Mouse (Mus musculus): Measurements from ENCODE around the gene Cradd.

Gene Cradd

GRCm38 (mm10) chr10:95278085-95278484 is 45.8 kb downstream of the Cradd start:
- DNase-seq (ENCODE audit: low read depth, low spot score): no peak

- no peak for DNase-seq (ENCODE audit: low read depth, low spot score)
Observed at GRCm38 (mm10) chr10:95275488-95275887, 48.4 kb downstream of the Cradd start.

GRCm38 (mm10) chr10:95273226-95273625 is 50.7 kb downstream of the Cradd start:
- DNase-seq (ENCODE audit: low read depth, low spot score): no peak

- no peak for DNase-seq (ENCODE audit: low read depth, low spot score)
Observed at GRCm38 (mm10) chr10:95269151-95269550, 54.8 kb downstream of the Cradd start.

GRCm38 (mm10) chr10:95268366-95268765 is 55.6 kb downstream of the Cradd start:
- no peak for DNase-seq (ENCODE audit: low read depth, low spot score)

GRCm38 (mm10) chr10:95266983-95267382 is 57.0 kb downstream of the Cradd start:
- DNase-seq (ENCODE audit: low read depth, low spot score): no peak

GRCm38 (mm10) chr10:95266041-95266762 is 57.7 kb downstream of the Cradd start:
- DNase-seq (ENCODE audit: low read depth, low spot score): no peak

GRCm38 (mm10) chr10:95265576-95265975 is 58.4 kb downstream of the Cradd start:
- no peak for DNase-seq (ENCODE audit: low read depth, low spot score)

- peak; percentile 54 for DNase-seq (ENCODE audit: low read depth, low spot score)
Observed at GRCm38 (mm10) chr10:95264485-95265321, 59.2 kb downstream of the Cradd start.

- no peak for DNase-seq (ENCODE audit: low read depth, low spot score)
Observed at GRCm38 (mm10) chr10:95262388-95262787, 61.5 kb downstream of the Cradd start.

- no peak for DNase-seq (ENCODE audit: low read depth, low spot score)
Observed at GRCm38 (mm10) chr10:95261279-95261678, 62.7 kb downstream of the Cradd start.

- no peak for DNase-seq (ENCODE audit: low read depth, low spot score)
Observed at GRCm38 (mm10) chr10:95260420-95260819, 63.5 kb downstream of the Cradd start.

GRCm38 (mm10) chr10:95258471-95259155 is 65.3 kb downstream of the Cradd start:
- no peak for DNase-seq (ENCODE audit: low read depth, low spot score)

GRCm38 (mm10) chr10:95257979-95258378 is 66.0 kb downstream of the Cradd start:
- DNase-seq (ENCODE audit: low read depth, low spot score): no peak

GRCm38 (mm10) chr10:95256095-95256494 is 67.8 kb downstream of the Cradd start:
- DNase-seq (ENCODE audit: low read depth, low spot score): no peak

- peak; percentile 52 for DNase-seq (ENCODE audit: low read depth, low spot score)
Observed at GRCm38 (mm10) chr10:95255018-95255680, 68.8 kb downstream of the Cradd start.

- DNase-seq (ENCODE audit: low read depth, low spot score): no peak
Observed at GRCm38 (mm10) chr10:95254453-95255001, 69.4 kb downstream of the Cradd start.

- no peak for DNase-seq (ENCODE audit: low read depth, low spot score)
Observed at GRCm38 (mm10) chr10:95254046-95254445, 69.9 kb downstream of the Cradd start.

- DNase-seq (ENCODE audit: low read depth, low spot score): no peak
Observed at GRCm38 (mm10) chr10:95251674-95252073, 72.3 kb downstream of the Cradd start.

- DNase-seq (ENCODE audit: low read depth, low spot score): no peak
Observed at GRCm38 (mm10) chr10:95248362-95248761, 75.6 kb downstream of the Cradd start.

GRCm38 (mm10) chr10:95246696-95247095 is 77.2 kb downstream of the Cradd start:
- no peak for DNase-seq (ENCODE audit: low read depth, low spot score)

- no peak for DNase-seq (ENCODE audit: low read depth, low spot score)
Observed at GRCm38 (mm10) chr10:95245680-95245982, 78.3 kb downstream of the Cradd start.
